Mouse (Mus musculus) lung, embryonic 16.5 days (tissue): ENCODE data around the gene Lrsam1. TPM values are rescaled to one million over a fixed set of nuclear protein-coding genes. Genes with fewer than 3 reads are reported as not detected.
A peak's percentile ranks its signal among the peaks of the same experiment; 100 is the strongest.
"Not testable (repeated sequence)": the region's sequence is repeated elsewhere in the genome, so short reads cannot be mapped to it uniquely, and the experiment has no call there.

Experiments used
- ATAC-seq: fragments of 200-750 bp; cut with Nextera tagmentation; 2 replicates; pipeline ENCODE4 v1.8.0; 2017; ENCODE audit warnings: low read depth, mild to moderate bottlenecking, moderate library complexity
- H3K27ac ChIP-seq: fragments of 300-500 bp; sonication (generic); 2 replicates; pipeline ENCODE4 v1.5.1; 2014; ENCODE audit warnings: mild to moderate bottlenecking, control low read depth, low read length
- H3K27me3 ChIP-seq: fragments of 300-500 bp; sonication (generic); 2 replicates; pipeline ENCODE4 v1.6.1; 2014; ENCODE audit warnings: low read depth, low read length, mixed read lengths; ENCODE audit not compliant: control insufficient read depth, insufficient read depth
- H3K36me3 ChIP-seq: fragments of 300-500 bp; sonication (generic); 2 replicates; pipeline ENCODE4 v1.6.1; 2014; ENCODE audit warnings: low read length; ENCODE audit not compliant: control insufficient read depth, insufficient read depth
- H3K4me1 ChIP-seq: fragments of 300-500 bp; sonication (generic); replicated peaks from 2 replicates; pipeline ENCODE4 v1.6.1; 2014; ENCODE audit warnings: low read length, mixed read lengths; ENCODE audit not compliant: control insufficient read depth, insufficient read depth
- H3K4me2 ChIP-seq: fragments of 300-500 bp; sonication (generic); 2 replicates; pipeline ENCODE4 v1.6.1; 2014; ENCODE audit warnings: low read depth, low read length, control low read depth
- H3K4me3 ChIP-seq: fragments of 300-500 bp; sonication (generic); 2 replicates; pipeline ENCODE4 v1.5.1; 2014; ENCODE audit warnings: mild to moderate bottlenecking, low read length, control low read depth
- H3K9ac ChIP-seq: fragments of 300-500 bp; sonication (generic); 2 replicates; pipeline ENCODE4 v1.6.1; 2014; ENCODE audit warnings: low read length, control low read depth
- H3K9me3 ChIP-seq: fragments of 300-500 bp; sonication (generic); 2 replicates; pipeline ENCODE4 v1.6.1; 2016; ENCODE audit warnings: low read length; ENCODE audit not compliant: control insufficient read depth
- WGBS: fragments of 180-500 bp; shearing (Covaris S2); extraction: QIAGEN DNeasy Blood & Tissue Kit; methylation state at CpG from one replicate; pipeline ENCODE4 v1.1.7; 2014; 5-methylcytosine and 5-hydroxymethylcytosine counted together
- polyA plus RNA-seq: library from polyadenylated mRNA; unstranded; fragments of >200 nt; fragmentation: Nextera tagmentation; extraction: Ambion mirVana; gene quantifications from 2 replicates; pipeline ENCODE4 v1.2.1, GENCODE M21; 2015

The Lrsam1 gene
- 9.3 and 10.6 TPM in 2 replicates for polyA plus RNA-seq

DNA sequence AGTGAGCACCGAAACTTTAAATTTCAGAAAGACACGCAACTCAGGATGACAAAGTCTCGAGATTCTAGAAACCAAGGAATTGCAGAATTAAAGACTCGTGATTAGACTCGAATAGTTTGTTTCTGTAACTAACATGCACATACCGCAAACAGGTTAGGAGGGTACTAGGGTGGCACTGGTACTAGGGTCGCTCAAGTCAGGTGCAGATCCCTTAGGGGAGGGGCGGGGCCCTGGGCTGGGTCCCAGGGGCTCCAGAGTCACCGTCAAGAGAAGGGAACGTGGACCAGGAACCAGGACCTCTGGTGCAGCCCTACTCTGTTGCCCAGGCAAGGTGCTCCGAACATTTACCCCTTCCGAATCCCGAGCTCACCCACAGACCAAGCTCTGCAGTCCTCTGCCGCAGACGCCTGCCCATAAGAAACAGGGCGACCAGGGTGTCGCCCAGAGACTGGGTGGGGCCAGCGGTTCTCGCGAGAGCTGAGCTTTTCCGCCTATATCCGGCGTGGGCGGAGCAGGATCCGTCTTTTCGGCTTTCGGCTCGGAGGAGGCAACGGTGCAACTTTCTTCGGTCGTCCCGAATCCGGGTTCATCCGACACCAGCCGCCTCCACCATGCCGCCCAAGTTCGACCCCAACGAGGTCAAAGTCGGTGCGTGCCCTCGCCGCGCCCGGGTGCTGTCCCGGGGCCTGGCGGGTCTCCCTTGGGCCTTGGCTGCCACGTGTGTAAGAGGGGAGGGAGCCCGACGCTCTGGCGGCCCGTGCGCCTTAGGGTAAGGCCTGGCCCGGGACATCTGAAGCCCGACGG, at the start of gene Lrsam1, which contains the start of gene Rpl12:
TSS of gene Lrsam1 (minus strand) at position 423 of the 804 bp plus-strand sequence.
TSS of gene Rpl12 (plus strand) at position 368 of the 804 bp plus-strand sequence.
- H3K36me3 ChIP-seq, result peaks cover 21% of the 10 kb centered on the region
- peaks cover 32% of the 10 kb centered on the region for H3K4me1 ChIP-seq
- H3K9me3 ChIP-seq, result no peaks in the 10 kb centered on the region
- WGBS, result 2% methylated on average over 55 of the region's 55 CpGs
- ATAC-seq, result peak; percentile 95
- peak within 1 kb of the TSS; percentile 93 for H3K4me2 ChIP-seq
- H3K27me3 ChIP-seq, result no peaks in the 10 kb centered on the region
- H3K27ac ChIP-seq, result peak within 1 kb of the TSS; percentile 88
- peak within 1 kb of the TSS; percentile 85 for H3K4me3 ChIP-seq
- H3K9ac ChIP-seq, result peak within 1 kb of the TSS; percentile 92

DNA sequence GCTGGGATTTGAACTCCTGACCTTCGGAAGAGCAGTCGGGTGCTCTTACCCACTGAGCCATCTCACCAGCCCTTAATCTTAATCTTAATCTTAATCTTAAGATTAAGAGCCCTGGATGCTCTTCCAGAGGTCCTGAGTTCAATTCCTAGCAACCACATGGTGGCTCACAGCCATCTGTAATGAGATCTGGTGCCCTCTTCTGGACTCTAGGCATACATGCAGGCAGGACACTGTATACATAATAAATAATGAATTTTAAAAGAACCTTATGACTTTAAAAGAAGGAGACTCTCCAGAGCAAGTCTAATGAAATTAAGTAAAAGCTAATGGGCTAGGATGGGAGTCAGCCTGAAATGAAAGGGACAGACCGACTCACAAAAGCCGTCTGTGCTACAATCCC, 47.6 kb upstream of the Lrsam1 start:
- H3K4me2 ChIP-seq, H3K27ac ChIP-seq, H3K9ac ChIP-seq, H3K9me3 ChIP-seq, H3K36me3 ChIP-seq, H3K27me3 ChIP-seq, H3K4me1 ChIP-seq, ATAC-seq, H3K4me3 ChIP-seq: not testable (repeated sequence)
- 85% methylated on average over 4 of the region's 4 CpGs for WGBS

DNA sequence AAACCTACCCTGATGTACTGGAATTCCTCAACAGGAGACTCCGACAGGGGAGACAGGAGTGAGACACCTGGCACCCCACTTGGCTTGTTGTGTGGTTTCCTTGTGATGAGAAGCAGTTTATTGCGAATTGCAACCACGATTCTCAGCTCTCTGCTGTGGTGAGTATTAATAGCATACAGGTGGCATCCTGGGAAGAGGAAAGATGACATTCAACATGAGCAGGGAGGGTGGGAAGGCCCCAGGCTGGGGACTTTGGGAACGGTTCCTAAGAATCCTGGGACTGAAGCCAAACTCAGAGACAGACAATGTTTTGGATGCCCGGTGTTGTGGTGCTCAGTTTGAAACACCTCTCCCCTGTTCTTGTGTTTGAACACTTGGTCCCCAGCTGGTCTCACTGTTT, 43.6 kb upstream of the Lrsam1 start:
- Histone ChIP-seq H3K4me3 (no peak overlapping the region), H3K27me3 (no peaks in the 10 kb centered on the region), H3K4me1 (no peaks in the 10 kb centered on the region), H3K4me2 (no peak overlapping the region), H3K9me3 (no peaks in the 10 kb centered on the region), H3K36me3 (no peaks in the 10 kb centered on the region), H3K9ac (no peak overlapping the region), H3K27ac (no peak overlapping the region)
- no peak for ATAC-seq
- 60% methylated on average over 5 of the region's 5 CpGs for WGBS

DNA sequence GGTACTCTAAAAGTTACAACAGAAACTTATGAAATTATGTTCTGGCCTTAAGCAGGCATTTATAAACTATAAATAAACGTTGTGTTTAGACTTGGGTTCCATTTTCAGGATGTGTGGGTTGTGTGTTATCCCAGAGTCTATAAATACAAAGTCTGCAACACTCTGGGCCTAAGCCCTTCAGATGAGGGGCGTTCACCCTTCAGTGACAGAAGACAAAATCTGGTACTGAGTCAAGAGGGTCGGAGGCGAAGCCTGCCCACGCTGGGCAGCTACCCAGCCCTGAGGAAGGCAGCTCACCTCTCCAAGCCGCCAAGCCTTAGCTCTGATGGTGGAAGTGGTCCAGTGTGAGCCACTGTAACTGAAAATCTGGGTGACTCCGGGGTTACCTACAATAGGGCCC, 40.7 kb upstream of the Lrsam1 start:
- no peaks in the 10 kb centered on the region for H3K27me3 ChIP-seq
- H3K4me3 ChIP-seq, result no peak overlapping the region
- no peak overlapping the region for H3K9ac ChIP-seq
- no peak overlapping the region for H3K27ac ChIP-seq
- WGBS, result 77% methylated on average over 7 of the region's 7 CpGs
- no peaks in the 10 kb centered on the region for H3K4me1 ChIP-seq
- no peak overlapping the region for H3K4me2 ChIP-seq
- H3K9me3 ChIP-seq, result no peaks in the 10 kb centered on the region
- H3K36me3 ChIP-seq, result no peaks in the 10 kb centered on the region
- no peak for ATAC-seq

DNA sequence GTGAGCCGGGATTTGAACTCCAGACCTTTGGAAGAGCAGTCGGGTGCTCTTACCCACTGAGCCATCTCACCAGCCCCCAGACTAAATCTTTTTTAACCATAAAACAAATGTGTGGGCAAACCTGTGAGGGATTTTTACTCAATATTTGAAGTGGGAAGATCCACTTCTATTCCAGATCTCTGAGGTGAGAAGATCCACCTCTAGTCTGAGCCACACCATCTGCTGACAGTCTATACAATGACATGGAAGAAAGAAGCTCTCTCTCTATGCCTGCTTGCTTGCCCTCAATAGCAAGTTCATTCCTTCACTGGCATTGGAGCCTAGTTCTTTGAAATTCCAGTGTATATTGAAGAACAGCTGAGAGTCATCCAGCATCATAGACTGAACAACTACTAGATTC, 38.3 kb upstream of the Lrsam1 start:
- H3K4me2 ChIP-seq, result no peak overlapping the region
- H3K4me1 ChIP-seq, result no peaks in the 10 kb centered on the region
- H3K9ac ChIP-seq, result no peak overlapping the region
- no peak for ATAC-seq
- H3K36me3 ChIP-seq, result no peaks in the 10 kb centered on the region
- WGBS, result 86% methylated on average over 2 of the region's 2 CpGs
- H3K4me3 ChIP-seq, result no peak overlapping the region
- H3K9me3 ChIP-seq, result no peaks in the 10 kb centered on the region
- H3K27me3 ChIP-seq, result no peaks in the 10 kb centered on the region
- no peak overlapping the region for H3K27ac ChIP-seq

DNA sequence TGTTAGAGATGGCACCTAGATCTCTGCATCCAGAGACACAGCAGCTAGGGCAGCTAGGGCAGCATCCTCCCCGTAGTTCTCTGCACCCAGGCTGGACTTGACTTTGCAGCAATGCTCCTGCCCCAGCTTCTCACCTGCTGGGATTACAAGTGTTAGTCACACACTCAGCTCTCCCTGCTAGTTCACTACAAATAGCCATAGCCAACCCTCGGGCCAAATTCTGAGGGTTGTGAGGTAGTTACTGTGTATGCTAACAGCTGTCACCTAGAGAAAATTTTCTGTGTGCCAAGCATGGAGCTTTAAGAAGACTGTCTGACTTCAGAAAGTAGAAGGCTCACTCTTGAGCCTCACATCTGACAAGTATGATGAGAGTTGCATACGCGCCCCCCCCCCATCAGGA, 36.4 kb upstream of the Lrsam1 start:
- no peak overlapping the region for H3K27ac ChIP-seq
- no peak overlapping the region for H3K4me2 ChIP-seq
- ATAC-seq, result no peak
- WGBS, result 73% methylated on average over 4 of the region's 4 CpGs
- no peaks in the 10 kb centered on the region for H3K27me3 ChIP-seq
- H3K36me3 ChIP-seq, result no peaks in the 10 kb centered on the region
- no peaks in the 10 kb centered on the region for H3K9me3 ChIP-seq
- no peak overlapping the region for H3K9ac ChIP-seq
- no peaks in the 10 kb centered on the region for H3K4me1 ChIP-seq
- H3K4me3 ChIP-seq, result no peak overlapping the region

DNA sequence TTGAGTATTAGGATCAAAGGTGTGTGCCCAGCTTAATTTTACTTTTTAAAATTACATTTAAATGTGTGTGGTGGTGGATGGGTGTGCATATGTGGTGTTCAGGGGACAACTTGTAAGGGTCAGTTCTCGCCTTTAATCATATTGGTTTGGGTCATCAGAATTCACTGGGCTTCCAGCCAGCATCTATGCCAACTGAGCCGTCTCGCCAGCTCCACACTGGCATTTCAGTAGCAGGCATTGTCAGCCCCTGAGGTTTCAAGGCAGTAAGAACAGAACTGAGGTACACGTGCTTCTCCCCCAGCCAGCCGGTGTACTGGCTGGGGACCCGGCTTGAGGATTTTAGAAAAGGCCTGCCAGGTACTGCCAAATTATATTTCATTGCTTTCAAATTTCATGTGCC, 35.7 kb upstream of the Lrsam1 start:
- Histone ChIP-seq H3K4me2 (no peak overlapping the region), H3K9ac (no peak overlapping the region), H3K4me3 (no peak overlapping the region), H3K36me3 (no peaks in the 10 kb centered on the region), H3K27ac (no peak overlapping the region), H3K27me3 (no peaks in the 10 kb centered on the region), H3K4me1 (no peaks in the 10 kb centered on the region), H3K9me3 (no peaks in the 10 kb centered on the region)
- no peak for ATAC-seq
- WGBS, result 77% methylated on average over 6 of the region's 6 CpGs

DNA sequence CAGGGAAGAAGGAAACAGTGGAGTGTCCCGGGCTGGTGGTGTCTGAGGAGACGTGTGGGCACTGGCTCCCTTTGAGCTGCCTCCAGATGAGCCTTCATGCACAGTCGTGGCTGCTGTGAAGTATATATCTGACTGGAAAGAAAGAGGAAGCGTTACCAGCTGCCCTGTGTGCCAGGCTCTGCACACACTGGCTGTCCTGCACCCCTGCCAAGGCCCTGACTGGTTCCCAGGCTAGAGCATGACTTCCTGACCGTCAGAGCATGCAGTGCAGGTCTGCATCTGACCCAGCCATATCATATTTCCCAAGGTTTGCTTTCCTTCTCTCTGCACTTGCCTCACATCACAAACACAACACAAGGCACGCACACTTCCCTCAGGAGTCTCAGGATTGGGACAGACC, 30.7 kb upstream of the Lrsam1 start:
- Histone ChIP-seq H3K4me3 (no peak overlapping the region), H3K27me3 (no peaks in the 10 kb centered on the region), H3K9ac (no peak overlapping the region), H3K4me1 (no peaks in the 10 kb centered on the region), H3K4me2 (no peak overlapping the region), H3K27ac (no peak overlapping the region), H3K9me3 (no peaks in the 10 kb centered on the region), H3K36me3 (no peaks in the 10 kb centered on the region)
- WGBS, result 62% methylated on average over 6 of the region's 6 CpGs
- no peak for ATAC-seq

DNA sequence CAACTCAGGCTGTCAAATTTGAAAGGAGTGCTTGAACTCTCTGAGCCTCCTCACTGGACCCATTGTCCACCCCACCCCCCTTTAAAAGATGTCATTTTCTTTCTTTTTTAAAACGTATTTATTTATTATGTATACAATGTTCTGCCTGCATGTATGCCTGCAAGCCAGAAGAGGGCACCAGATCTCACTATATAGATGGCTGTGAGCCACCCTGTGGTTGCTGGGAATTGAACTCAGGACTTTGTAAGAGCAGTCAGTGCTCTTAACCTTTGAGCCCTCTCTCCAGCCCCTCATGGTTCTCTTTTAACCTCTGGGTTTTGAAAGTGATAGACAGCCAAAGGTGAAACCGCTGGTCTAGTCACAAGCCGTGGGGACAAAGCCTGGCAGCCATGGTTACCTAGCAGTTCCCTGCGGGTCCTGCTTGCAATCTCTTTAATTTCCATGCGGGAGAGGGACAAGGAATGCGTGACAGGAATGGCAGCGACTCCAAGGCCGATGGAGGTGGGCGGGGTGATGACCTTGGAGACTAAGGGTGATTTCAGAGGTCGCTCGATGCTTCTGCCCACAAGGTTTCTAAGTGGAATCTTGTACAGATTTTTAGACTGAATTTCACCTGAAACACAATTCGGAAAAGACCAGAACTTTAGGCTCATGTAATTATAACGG, 28.9 kb upstream of the Lrsam1 start:
- Histone ChIP-seq H3K4me3 (no peak overlapping the region), H3K27me3 (no peaks in the 10 kb centered on the region), H3K27ac (no peak overlapping the region), H3K4me1 (no peaks in the 10 kb centered on the region), H3K9ac (no peak overlapping the region), H3K36me3 (no peaks in the 10 kb centered on the region), H3K4me2 (no peak overlapping the region), H3K9me3 (no peaks in the 10 kb centered on the region)
- ATAC-seq, result no peak
- 63% methylated on average over 13 of the region's 13 CpGs for WGBS
